Mouse (Mus musculus) lung, adult 2 months (tissue): ENCODE measurements at regions not wholly inside any gene's neighbourhood (a gene's known extent, or its start where the extent isn't known, plus 50 kb on each side); places are given as distances from the start of the nearest gene placed in this dataset.

ENCODE experiments used
- DNase-seq: peaks from one replicate; pipeline ENCODE4 v3.0.0; 2022
- H3K4me1 ChIP-seq: fragments of 200-500 bp; 2 replicates; pipeline ENCODE4 v1.6.1; 2011; ENCODE audit warnings: low read length; ENCODE audit not compliant: control insufficient read depth, insufficient read depth
- H3K4me3 ChIP-seq: fragments of 200-500 bp; replicated peaks from 2 replicates; pipeline ENCODE3; 2011; ENCODE audit warnings: low read depth, mild to moderate bottlenecking, control low read depth, low read length; ENCODE audit errors: extremely low read depth
- CTCF ChIP-seq: fragments of 200-500 bp; IDR thresholded peaks from 2 replicates; pipeline ENCODE4 v1.5.1; 2011; ENCODE audit warnings: mild to moderate bottlenecking, low read length, control low read depth; ENCODE audit not compliant: insufficient read depth
- POLR2A ChIP-seq: fragments of 200-500 bp; IDR thresholded peaks from 2 replicates; pipeline ENCODE4 v1.6.1; 2011; ENCODE audit warnings: low read depth, mild to moderate bottlenecking, control low read depth, low read length, borderline replicate concordance; ENCODE audit errors: extremely low read depth
- WGBS: fragments of 180-500 bp; shearing (Covaris S2); methylation state at CpG from one replicate; pipeline ENCODE4 v1.1.7; 2018; 5-methylcytosine and 5-hydroxymethylcytosine counted together

- H3K4me3 ChIP-seq: no peak overlapping the region
- no peak for TF ChIP-seq CTCF
- TF ChIP-seq POLR2A: no peak
- WGBS: 63% methylated on average over 5 of the region's 5 CpGs
- H3K4me1 ChIP-seq: peaks cover 10% of the 10 kb centered on the region
- DNase-seq: no peak
Measured at GRCm38 (mm10) chr11:20917483-20917882, 86.6 kb upstream of the Lgalsl start.

- DNase-seq: no peak
- no peak for TF ChIP-seq CTCF
- TF ChIP-seq POLR2A: no peak
- H3K4me1 ChIP-seq: no peaks in the 10 kb centered on the region
- 80% methylated on average over 6 of the region's 6 CpGs for WGBS
- no peak overlapping the region for H3K4me3 ChIP-seq
Measured at GRCm38 (mm10) chr11:20923115-20923514, 92.3 kb upstream of the Lgalsl start.

GRCm38 (mm10) chr11:20929426-20929825 lies 98.6 kb upstream of the Lgalsl start:
- 56% methylated on average over 1 of the region's 1 CpGs for WGBS

GRCm38 (mm10) chr11:20930045-20930444 lies 99.2 kb upstream of the Lgalsl start:
- WGBS: 69% methylated on average over 2 of the region's 2 CpGs
- no peaks in the 10 kb centered on the region; the same call in 1 of the 2 replicates for H3K4me1 ChIP-seq
- no peak overlapping the region for H3K4me3 ChIP-seq
- TF ChIP-seq POLR2A (no peak), CTCF (no peak)
- no peak for DNase-seq

More at GRCm38 (mm10) chr11:20929426-20929825, 98.6 kb upstream of the Lgalsl start:
- no peak for DNase-seq
- H3K4me1 ChIP-seq: no peaks in the 10 kb centered on the region
- H3K4me3 ChIP-seq: no peak overlapping the region
- no peak for TF ChIP-seq CTCF
- no peak for TF ChIP-seq POLR2A

DNA sequence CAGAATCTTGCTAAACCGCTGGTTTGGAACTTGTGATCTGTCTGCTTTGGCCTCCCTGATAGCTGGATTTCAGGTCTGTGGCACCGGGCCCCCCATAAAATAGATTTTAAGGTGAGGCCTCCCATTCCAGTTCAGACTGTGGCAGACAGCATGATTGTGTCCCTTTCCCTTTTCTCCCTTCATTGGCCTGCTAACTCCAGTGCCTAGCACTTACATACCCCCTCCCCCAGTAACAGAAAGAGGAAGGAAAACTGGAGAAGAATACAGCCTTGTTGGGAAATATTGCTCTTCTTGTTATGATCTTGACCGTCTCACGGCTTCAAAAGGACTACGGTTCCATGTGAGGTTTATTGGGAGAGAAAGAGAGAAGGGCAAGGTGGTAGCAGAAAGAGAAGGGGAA lies 99.7 kb upstream of the Lgalsl start:
- DNase-seq: no peak
- no peaks in the 10 kb centered on the region; the same call in 1 of the 2 replicates for H3K4me1 ChIP-seq
- TF ChIP-seq POLR2A (no peak), CTCF (no peak)
- no peak overlapping the region for H3K4me3 ChIP-seq
- 83% methylated on average over 5 of the region's 5 CpGs for WGBS

- TF ChIP-seq CTCF: no peak
- TF ChIP-seq POLR2A: no peak
Measured at GRCm38 (mm10) chr11:20934191-20935062, 103.6 kb upstream of the Lgalsl start.

DNA sequence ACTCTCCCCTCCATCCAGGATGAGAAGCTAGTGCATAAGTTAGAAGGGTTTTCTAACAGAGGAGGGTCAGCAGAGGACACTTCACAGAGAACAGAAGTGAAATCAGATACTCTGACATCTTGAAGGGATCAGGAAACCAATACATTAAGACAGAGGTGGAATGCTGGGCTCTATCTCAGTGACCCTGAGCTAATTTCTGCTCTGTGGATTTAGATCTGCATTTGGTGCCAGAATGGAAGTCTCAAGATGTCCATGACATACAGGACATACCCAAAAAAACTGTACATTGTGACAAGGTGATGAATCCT lies 104.2 kb upstream of the Lgalsl start:
- no peak overlapping the region for H3K4me3 ChIP-seq
- H3K4me1 ChIP-seq: no peaks in the 10 kb centered on the region; the same call in 1 of the 2 replicates
- no peak for DNase-seq
- TF ChIP-seq CTCF: no peak
- no peak for TF ChIP-seq POLR2A

More at GRCm38 (mm10) chr11:20934191-20935062, 103.6 kb upstream of the Lgalsl start:
- H3K4me1 ChIP-seq: no peaks in the 10 kb centered on the region; the same call in 1 of the 2 replicates
- WGBS: 36% methylated on average over 2 of the region's 2 CpGs
- no peak overlapping the region for H3K4me3 ChIP-seq
- no peak for DNase-seq

DNA sequence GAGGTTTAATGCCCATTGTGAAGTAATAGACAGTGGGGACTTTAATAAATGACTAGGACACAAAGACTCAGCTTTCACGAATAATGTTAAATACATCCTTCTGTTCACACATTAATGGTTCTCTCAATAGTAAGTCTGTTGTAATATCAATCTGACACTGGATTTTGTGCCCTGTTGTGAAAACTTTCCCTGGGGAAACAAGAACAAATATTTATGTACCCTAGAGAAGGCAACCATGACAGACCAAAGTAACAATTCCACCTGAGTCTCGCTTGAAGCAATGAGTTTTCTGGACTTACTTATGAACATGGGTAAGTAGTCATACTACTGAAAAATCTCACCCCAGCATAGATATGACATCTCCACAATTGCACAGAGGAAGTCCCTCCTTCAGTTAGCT lies 105.1 kb upstream of the Lgalsl start:
- 95% methylated on average over 2 of the region's 2 CpGs for WGBS
- DNase-seq: no peak
- TF ChIP-seq CTCF (no peak), POLR2A (no peak)

DNA sequence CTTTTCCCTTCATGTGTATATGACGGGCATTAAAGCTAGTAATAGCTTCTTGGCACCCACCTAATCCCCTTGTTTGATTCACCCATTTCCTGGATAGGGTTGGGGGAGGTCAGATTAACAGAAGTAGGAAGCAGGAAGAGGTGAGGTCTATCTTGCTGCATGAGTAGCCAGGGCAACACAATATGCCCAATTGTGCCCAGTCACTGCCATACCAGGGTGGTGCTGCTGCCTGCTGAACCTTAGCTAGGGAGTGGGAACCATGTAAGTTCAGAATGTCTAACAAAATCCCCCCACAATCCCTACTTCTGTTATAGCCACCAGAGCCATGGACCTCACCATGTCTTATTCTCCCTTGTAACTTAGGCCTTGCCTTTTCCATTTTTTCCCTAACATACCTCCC lies 106.1 kb upstream of the Lgalsl start:
- no peak for DNase-seq
- no peaks in the 10 kb centered on the region; the same call in 1 of the 2 replicates for H3K4me1 ChIP-seq
- WGBS: 57% methylated on average over 1 of the region's 1 CpGs

More for the DNA sequence above, 105.1 kb upstream of the Lgalsl start:
- H3K4me1 ChIP-seq: no peaks in the 10 kb centered on the region; the same call in 1 of the 2 replicates
- H3K4me3 ChIP-seq: no peak overlapping the region

GRCm38 (mm10) chr11:20937942-20938341 lies 107.1 kb upstream of the Lgalsl start:
- WGBS: 84% methylated on average over 4 of the region's 4 CpGs
- TF ChIP-seq POLR2A (no peak), CTCF (no peak)

More for the DNA sequence above, 106.1 kb upstream of the Lgalsl start:
- TF ChIP-seq POLR2A: no peak
- TF ChIP-seq CTCF: no peak
- H3K4me3 ChIP-seq: no peak overlapping the region

More at GRCm38 (mm10) chr11:20937942-20938341, 107.1 kb upstream of the Lgalsl start:
- Histone ChIP-seq H3K4me1 (no peaks in the 10 kb centered on the region; the same call in 1 of the 2 replicates), H3K4me3 (no peak overlapping the region)
- DNase-seq: no peak
